Mouse (Mus musculus): ENCODE data around the gene Cd36.

GRCm38 (mm10) chr5:17766006-17766677 is 122.5 kb downstream of the Cd36 start:
- no peak for TF ChIP-seq POLR2A (IDR thresholded peaks at IDR 0.05; ENCODE audit: insufficient read length, low read depth)
- TF ChIP-seq POLR2AphosphoS2 (IDR thresholded peaks at IDR 0.05; ENCODE audit: insufficient read length, low read depth) = no peak
- TF ChIP-seq CEBPB (IDR thresholded peaks at IDR 0.05; ENCODE audit: insufficient read depth, poor library complexity, severe bottlenecking) = no peak
- TF ChIP-seq MYOD1 (IDR thresholded peaks at IDR 0.05; ENCODE audit: control insufficient read depth in 1 of 3, insufficient read length in 2 of 3, low read depth in 2 of 3) = no peak
- TF ChIP-seq TCF12 (IDR thresholded peaks at IDR 0.05; ENCODE audit: insufficient read depth, poor library complexity, severe bottlenecking) = no peak
- no peak for TF ChIP-seq MAX (IDR thresholded peaks at IDR 0.05; ENCODE audit: low read depth)
- no peak for TF ChIP-seq TCF3 (IDR thresholded peaks at IDR 0.05; ENCODE audit: insufficient read length, low read depth)

Measured in myocyte (in vitro differentiated cells).